Comparison of ENCODE assay signal across 8 mouse cellular contexts in genomic region chr1:64690213-64691013, GRCm38 (mm10). TPM values are rescaled to one million over a fixed set of nuclear protein-coding genes. Genes with fewer than 3 reads are reported as not detected.
DNase-seq lines count a peak whose midpoint lies in the region; ATAC-seq and TF ChIP-seq lines count a peak whose summit lies in the region.

Gene Ccnyl1 (plus strand): TSS chr1:64690455.

- no peaks in the 10 kb centered on the region for H3K36me3 ChIP-seq in ES-E14 (ENCODE audit: control insufficient read depth, insufficient read depth, low read length, poor library complexity, severe bottlenecking)
- H3K36me3 ChIP-seq in forebrain, embryonic 15.5 days, result no peaks in the 10 kb centered on the region

- under 1% methylated on average over 65 of the region's 71 CpGs for WGBS in forebrain, embryonic 15.5 days
- 2% methylated on average over 71 of the region's 71 CpGs for WGBS in lung, adult 2 months

- intact Hi-C loops in heart, postnatal 25 days (cut with DNase I), result loop anchor here (1.0 to 5.0 kb wide), 2 partner anchors 71 to 158 kb away; partner anchors contain the start of gene Creb1

- no peaks in the 10 kb centered on the region for H3K4me1 ChIP-seq in ES-E14 (ENCODE audit: control insufficient read depth in 2 of 2, insufficient read depth in 2 of 2, low read length in 2 of 2, poor library complexity in 1 of 2)
- H3K4me1 ChIP-seq in forebrain, embryonic 15.5 days, result peaks cover 34% of the 10 kb centered on the region
- H3K4me1 ChIP-seq in lung, adult 2 months (ENCODE audit: control insufficient read depth, insufficient read depth, low read length), result peaks cover 3% of the 10 kb centered on the region

- peak within 1 kb of the TSS; percentile 57; the same call in 1 of the 2 replicates for H3K27ac ChIP-seq in ES-E14 (ENCODE audit: insufficient read depth, low read depth, low read length, poor library complexity, severe bottlenecking)
- peak within 1 kb of the TSS; percentile 67 for H3K27ac ChIP-seq in forebrain, embryonic 15.5 days (replicated peaks)

- TF ChIP-seq POLR2A in lung, adult 2 months (IDR thresholded peaks at IDR 0.05; ENCODE audit: borderline replicate concordance, extremely low read depth, low read depth, low read length), result peak; percentile 34; the same call in 1 of the 2 replicates

- H3K27me3 ChIP-seq in forebrain, embryonic 15.5 days, result no peaks in the 10 kb centered on the region

- TF ChIP-seq CTCF in lung, adult 2 months (IDR thresholded peaks at IDR 0.05; ENCODE audit: insufficient read depth, low read length), result no peak

- H3K9ac ChIP-seq in ES-E14 (ENCODE audit: insufficient read depth, low read depth, low read length, poor library complexity, severe bottlenecking), result peak within 1 kb of the TSS; percentile 90
- peak within 1 kb of the TSS; percentile 77 for H3K9ac ChIP-seq in forebrain, embryonic 15.5 days (replicated peaks)

- peak; percentile 96 for DNase-seq in ES-E14 (ENCODE audit: low read depth, low spot score)
- DNase-seq in cerebellum, adult 11-12 months, result peak; percentile 99
- DNase-seq in heart, postnatal 25 days (ENCODE audit: low spot score), result peak; percentile 99
- DNase-seq in layer of hippocampus, adult 18-20 months (ENCODE audit: low spot score in 2 of 2), result peak; percentile 99
- peak; percentile 99 for DNase-seq in lung, adult 2 months
- DNase-seq in thymus, adult 18-20 months, result peak; percentile 98

- peak; percentile 99 for ATAC-seq in forebrain, embryonic 15.5 days (replicated peaks)
- ATAC-seq in neutrophil, adult 5-6 weeks (ENCODE audit: extremely low read depth, insufficient number of reproducible peaks, low FRiP score, poor library complexity, severe bottlenecking), result peak; percentile 98

- H3K9me3 ChIP-seq in ES-E14 (ENCODE audit: control insufficient read depth, insufficient read depth, low read depth, low read length), result no peaks in the 10 kb centered on the region
- H3K9me3 ChIP-seq in forebrain, embryonic 15.5 days, result no peaks in the 10 kb centered on the region

- H3K4me2 ChIP-seq in forebrain, embryonic 15.5 days (replicated peaks), result peak within 1 kb of the TSS; percentile 91

- in situ Hi-C loops in ES-E14 (cut with MboI; ENCODE audit: low sequenced_read_pairs in 2 of 2, unreplicated experiment in 2 of 2), result no loop called here

- peak within 1 kb of the TSS; percentile 96 to 97 for H3K4me3 ChIP-seq in ES-E14 (ENCODE audit: insufficient read depth in 1 of 2, low read depth in 1 of 2, low read length in 2 of 2, poor library complexity in 1 of 2, severe bottlenecking in 1 of 2)
- peak within 1 kb of the TSS; percentile 94 for H3K4me3 ChIP-seq in forebrain, embryonic 15.5 days
- H3K4me3 ChIP-seq in lung, adult 2 months (replicated peaks; ENCODE audit: extremely low read depth, low read depth, low read length), result peak within 1 kb of the TSS; percentile 62

TF ChIP-seq in ES-E14, 5 proteins besides CTCF, POLR2A, EP300 and RAD21:
- TF ChIP-seq MAFK (IDR thresholded peaks at IDR 0.05; ENCODE audit: insufficient read depth, low read depth, low read length) (no peak), ZC3H11A (IDR thresholded peaks at IDR 0.05; ENCODE audit: borderline replicate concordance, low read depth, low read length) (no peak), HCFC1 (IDR thresholded peaks at IDR 0.05; ENCODE audit: borderline replicate concordance, insufficient read depth, low read length) (no peak), CHD2 (IDR thresholded peaks at IDR 0.05; ENCODE audit: low read depth, low read length) (no peak), ZNF384 (IDR thresholded peaks at IDR 0.05; ENCODE audit: low read depth, low read length) (no peak)

RNA-seq across cellular contexts. Expression of gene Ccnyl1, which starts in this region (rescaled TPM):
- 14.6 and 24.9 TPM in 2 replicates for total RNA-seq in ES-E14 (2012; rRNA removed)
- polyA plus RNA-seq in forebrain, embryonic 15.5 days (2015; fragmentation: Nextera tagmentation; extraction: Ambion mirVana), result 4.0 and 4.6 TPM in 2 replicates
- total RNA-seq in heart, postnatal 25 days (2021), result 10 to 100 TPM; 16.9 to 17.6 TPM
- total RNA-seq in layer of hippocampus, adult 18-20 months (2021), result 10 to 100 TPM; 12.9 to 13.2 TPM
- 26.8 and 31.6 TPM in 2 replicates for polyA plus RNA-seq in lung, adult 2 months (2012; rRNA removed)
- total RNA-seq in neutrophil, adult 5-6 weeks (2017), result 19.5 and 24.0 TPM in 2 replicates

Comparison
In these comparisons a context has a peak if more than half of its experiments do, and no peak if none do; other contexts are left out.
1. Peak in every context shown above with its lines: DNase-seq, ATAC-seq, H3K4me3 ChIP-seq and H3K27ac ChIP-seq.